Mouse (Mus musculus) B cell, adult 2 months (primary cell): ENCODE measurements around the gene Oit1.

Experiments
- DNase-seq, 2 experiments: peaks; one replicate each; pipeline ENCODE4 v3.0.0; 2022

Oit1 gene

DNA sequence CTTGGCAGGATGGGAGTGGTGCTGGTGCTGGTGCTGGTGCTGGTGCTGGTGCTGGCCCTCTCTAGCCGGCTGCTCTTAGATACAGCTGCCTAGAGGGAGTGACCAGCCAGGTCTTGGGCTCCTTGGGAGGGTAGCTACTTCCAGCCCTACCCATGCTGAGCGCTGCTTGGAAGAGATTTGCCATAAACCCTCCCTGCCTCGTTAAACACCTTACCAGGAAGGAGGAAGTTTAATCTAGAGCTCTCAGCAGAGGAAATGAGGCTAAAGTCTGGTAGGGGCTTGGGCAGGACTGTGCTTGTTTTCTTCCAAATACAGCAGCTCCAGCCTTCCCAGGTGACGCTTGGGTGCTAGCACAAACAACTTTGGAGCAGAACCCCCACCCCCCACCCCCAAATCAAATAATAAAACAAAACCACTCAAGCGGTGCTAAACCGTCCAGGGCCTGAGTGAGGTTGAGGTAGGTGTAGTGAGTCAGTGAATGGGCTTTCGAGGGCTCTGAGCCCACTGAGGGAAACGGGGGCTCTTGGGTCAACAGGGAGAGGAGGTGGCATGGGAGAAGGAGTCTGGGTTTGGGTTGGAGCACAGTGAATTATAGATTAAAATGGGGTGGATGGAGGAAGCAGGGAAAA lies at the start of gene Oit1:
Gene Oit1, minus strand, starts transcription at position 70 of the 629 bp plus-strand sequence.
- DNase-seq: no peak

DNA sequence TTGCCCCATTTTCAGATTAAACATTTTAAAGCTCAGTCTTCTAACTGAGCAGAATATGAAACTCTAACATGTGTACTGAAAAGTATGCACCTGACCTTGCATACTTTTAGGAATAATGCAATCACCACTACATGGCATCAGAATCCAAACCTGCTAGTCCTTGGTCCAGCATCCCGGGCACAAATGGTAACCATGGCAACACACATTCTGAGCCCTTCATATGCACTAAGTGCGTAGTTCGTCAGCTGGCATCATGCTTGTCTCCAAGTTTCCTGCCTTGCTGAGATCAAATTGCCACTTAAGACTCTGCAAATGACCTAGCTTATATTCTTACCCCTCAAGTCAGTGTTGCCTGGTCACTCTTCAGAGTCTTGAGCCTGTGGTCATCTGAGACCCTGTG lies 44.3 kb upstream of the Oit1 start:
- DNase-seq: no peak

DNA sequence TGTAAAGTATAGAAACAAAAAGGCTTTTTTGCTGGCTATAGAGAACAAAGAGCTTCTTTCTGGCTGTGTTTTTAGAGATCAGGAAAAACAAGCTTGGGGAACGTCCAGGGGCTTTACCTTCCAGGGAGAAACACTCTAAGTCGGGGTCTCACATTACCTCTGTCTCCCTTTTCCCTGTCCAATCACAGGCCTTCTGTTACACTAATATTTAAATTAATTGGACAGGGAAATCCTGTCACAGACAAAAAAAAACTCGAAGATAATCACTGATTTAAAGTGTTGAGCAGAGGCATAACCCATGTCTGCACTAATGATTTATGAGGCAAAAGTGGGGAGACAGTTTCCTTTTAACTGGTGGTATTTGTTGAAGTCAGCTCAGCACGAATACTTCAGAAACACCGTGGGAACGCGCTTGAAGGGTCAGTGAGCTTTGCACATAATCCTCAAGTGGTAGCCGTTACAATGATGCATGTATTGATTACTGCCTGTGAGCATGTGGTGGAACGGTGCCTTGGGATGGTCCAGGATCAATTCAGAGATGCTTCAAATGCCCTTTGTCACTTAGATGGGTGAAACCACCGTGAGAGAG lies 42.7 kb upstream of the Oit1 start:
- no peak for DNase-seq

DNA sequence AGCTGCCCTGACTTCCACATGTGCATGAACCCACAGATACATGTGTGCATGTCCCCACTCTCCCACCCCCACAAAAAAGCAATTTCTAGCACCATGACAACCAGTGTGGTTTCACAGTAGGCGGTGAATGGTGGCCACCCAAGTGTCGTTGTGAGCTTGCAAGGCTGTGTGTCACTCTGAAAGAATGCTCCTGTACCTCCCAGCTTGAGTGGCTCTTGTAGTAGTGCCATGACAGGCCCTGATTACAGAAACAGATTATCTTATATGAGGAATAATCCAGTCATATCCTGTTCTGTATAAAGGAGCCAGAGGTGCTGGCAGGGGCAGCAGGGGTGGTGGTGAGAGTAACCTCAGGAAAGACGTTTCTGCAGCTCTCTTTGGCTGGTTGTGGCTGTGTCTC lies 40.1 kb upstream of the Oit1 start:
- no peak for DNase-seq

DNA sequence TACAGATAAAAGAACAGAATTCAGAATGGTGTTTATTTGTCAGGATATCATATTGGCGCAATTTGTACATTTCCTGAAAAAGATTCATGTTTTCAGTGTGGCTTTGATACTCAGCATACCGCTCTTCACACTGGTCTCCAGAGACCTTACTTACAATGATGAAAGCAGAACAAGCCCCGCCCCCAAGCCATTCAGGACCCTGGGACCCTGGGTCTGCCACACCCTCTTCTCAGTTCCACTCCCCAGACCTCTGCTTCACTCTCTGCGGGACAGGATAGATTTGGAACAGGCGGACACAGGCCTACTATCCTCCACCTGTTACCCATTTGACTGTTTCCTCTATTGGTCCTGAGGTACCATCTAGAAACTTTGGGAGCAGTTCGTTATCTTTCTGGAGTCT lies 27.4 kb upstream of the Oit1 start:
- no peak for DNase-seq

DNA sequence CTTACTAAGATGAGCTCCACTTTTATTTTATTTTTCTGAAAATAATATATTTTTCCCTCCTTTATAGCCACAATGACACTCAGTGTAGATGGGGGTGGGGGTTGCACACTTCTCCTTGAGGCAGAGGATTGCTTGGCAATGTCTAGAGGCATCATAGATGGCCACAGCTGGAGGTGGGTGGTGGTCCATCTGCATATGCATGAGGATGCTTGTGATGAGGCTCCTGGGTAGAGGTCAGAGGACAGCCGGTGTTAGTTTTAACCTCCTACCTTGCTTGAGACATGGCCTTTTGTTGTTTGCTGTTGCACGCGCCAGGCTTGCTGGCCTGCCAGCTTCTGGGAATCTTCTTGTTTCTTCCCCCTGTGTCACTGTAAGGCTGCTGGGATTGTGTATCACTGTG lies 24.8 kb upstream of the Oit1 start:
- DNase-seq: no peak

DNA sequence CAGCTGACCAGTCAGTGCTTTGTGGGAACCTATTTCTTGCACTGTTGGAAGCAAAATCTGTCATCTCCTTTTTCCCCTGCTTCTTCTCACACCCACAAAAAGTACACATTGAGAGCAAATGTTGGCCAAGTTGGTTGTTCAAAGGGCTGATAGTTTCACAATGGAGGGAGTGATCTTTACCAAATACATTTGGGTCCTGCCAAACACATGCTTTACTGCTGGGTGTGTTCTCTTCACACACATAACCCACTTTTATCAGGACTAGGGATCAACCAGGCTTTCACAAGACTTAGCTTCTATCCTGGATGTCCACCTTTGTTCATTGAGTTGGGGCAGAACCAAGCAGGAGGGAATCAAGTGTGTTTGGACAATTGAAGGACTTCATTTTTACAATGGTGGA lies 20.0 kb upstream of the Oit1 start:
- DNase-seq: no peak

DNA sequence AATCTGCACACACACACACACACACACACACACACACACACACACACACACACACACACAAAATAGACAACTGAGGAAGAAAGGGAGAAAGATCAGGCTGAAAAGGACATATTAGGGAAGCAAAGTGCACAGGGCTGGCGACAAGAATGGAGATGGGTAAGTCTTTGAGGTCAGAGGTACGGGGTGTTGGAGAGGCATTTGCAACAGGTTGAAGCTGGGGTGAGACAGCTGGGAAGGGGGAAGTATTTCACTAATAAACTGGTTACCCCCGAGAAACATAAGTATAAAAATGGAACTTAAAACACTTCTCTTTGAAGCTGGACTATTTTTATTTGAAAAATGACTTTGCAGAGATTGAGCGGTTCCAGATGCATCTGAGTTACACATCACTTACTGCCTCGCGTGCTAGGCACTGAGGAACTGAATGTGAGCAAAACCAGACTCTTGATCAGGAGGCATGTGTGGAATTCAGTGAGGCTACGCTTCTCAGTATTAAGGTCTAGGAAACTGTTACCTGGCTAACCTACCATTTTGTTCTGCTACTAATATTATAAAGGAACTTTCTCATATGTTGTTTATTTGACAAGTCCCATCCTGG lies 17.2 kb upstream of the Oit1 start:
- DNase-seq: no peak

DNA sequence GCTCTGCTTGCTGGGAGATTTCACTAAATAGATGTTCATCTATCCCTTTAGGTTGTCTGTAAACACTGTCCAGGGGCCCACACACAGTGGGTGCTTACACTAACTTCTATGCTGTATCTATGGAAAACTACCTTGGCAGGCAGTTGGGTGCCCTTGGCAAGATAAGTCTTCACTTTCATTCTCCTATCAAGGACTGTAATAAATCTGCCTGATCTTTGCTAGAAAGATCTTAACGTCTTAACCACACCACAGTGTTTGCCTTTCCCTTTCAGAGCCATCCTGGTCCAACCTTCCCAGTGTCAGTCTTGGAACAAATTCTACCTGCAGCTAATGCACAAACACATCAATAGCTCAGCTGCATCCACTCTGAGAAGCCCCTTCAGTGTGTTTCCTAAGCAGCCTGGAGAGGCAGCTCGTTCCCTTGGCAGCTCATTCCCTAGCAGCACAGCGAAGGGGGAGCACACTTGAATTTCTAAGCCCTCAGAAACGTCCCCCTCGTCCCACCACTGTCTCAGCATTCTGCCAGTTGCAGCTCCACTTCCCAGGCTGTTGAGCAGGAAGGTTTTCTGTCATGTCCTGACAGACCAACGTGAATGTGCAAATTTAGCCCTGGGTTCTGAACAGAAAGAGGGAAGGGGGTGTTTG lies 13.7 kb upstream of the Oit1 start:
- DNase-seq: no peak

DNA sequence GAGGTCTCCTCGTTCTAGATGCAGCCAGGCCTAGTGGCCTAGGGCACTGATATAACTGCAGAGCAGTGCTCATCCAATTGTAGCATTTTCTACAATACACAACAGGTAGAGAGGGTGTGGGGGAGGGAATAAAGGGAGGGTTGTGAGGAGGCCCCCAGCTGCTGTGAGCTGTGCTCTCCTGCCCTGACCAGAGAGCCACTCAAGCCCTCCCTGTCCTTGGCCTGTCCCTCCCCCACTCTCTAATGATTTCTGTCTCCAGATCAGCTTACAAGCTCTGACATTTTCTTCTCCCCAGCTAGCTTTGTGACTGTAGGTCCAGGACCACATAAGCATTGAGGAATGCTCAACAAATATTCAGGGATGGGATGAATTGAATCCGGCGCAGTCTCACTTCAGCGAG lies 9.2 kb downstream of the Oit1 start:
- DNase-seq: no peak

DNA sequence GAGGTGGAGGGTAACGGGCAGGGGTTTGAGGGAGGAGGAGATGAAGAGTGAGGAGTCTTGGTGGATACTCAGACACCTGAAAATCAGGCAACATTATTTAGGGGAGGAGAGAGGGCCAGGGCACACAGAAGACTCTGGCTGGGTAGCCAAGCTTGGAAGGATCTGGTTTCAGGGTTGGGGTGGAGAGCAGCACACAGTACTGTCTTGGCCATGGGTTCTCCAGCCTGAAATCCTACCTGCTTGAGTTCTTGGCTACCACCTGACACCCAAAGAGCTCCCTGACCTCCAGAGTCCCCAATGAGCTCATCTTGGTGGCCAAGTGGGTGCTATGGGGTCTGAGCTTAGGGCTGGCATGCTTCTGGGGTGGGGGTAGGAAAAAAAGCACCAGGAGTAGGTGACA lies 9.7 kb downstream of the Oit1 start:
- DNase-seq: no peak

DNA sequence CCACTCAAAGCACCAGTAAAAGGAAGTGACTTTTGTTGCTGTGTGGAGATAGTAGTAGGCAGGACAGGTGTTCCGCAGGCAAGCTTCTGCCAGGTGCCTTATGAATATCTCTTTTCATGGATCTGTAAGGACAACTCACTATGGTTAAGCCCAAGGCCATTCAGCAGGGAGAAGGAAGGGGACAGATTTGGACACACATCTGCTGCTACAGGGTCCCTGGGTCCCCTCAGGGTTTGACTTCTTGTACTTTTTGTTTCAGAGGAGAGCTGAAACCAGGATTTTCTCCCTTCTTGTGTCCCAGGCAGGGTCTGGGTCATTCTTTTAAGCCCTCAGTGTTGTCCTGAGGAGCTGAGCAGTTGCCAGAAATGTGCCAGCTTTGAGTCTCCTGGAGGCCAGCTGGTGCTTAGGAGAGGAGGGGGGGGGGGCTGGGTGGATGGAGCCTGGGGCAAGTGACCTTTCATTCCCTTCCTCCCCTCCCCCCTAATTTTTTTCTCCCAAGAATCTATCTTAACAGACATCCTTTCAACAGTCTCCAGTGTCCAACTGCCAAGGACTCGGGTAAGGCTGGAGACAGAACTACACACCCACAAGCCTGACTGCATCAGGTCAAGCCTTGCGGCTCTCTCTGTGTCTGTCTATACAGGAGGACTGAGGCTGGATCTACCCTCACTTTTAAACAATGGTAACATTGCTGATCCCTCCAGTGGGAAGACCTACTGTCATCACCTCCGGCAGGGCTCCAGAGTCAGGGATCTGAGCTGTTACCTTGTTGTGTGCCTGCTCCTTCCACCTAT lies 10.6 kb downstream of the Oit1 start:
- no peak for DNase-seq

DNA sequence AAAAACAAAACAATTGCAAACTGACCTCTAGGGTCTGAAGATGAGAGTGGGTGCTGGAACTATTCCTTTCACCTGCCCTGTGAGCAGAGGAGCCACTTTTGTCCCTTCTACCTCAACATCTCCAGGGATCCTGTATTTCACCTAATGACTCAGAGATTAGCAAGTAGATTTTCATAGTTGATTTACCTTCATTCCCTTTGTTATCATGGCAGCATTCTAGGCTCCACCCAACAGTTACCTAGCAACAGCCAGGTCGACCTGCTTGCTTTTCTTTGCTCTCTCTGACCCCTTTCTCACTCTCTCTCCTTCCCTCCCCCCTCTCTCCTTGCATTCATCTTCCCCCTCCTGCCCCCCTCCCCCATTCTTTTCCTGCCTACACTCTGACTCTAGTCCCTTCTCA lies 11.4 kb downstream of the Oit1 start:
- no peak for DNase-seq

DNA sequence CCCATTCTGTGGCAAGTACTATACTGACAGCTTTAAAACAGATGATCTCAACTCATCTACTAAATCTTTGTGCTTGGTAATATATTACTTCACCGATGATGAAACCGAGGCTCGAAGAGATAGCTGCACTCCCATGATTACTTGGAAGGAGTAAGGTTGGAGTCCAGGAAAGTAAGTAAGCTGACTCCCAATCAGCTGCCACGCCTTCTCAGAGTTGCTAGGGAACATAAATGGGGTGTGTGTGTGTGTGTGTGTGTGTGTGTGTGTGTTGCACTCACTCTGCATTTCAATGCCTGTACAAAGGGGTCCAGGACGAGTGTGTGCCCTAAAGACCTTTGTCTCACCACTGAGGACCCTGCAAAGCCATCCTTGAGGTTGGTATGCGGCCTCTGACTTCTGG lies 12.7 kb downstream of the Oit1 start:
- DNase-seq: no peak

DNA sequence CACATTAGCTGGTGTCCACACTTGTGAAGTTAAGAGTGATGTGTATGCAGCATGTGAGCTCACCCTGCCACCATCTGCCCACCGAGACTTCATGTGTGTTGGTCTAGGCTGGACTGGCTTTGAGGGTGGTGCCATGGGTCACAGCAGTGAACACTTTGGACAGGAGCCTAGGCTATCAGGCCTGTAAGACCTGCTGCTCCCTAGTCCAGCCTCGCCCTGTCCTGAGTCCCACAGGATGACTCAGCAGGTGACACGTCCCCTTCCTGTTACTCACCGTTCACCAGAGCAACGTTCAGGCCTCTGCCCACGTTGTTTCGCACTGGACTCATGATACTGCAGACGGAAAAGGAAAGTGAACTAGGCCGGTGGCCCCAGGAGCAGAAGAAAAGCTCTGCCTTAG lies 21.7 kb downstream of the Oit1 start:
- no peak for DNase-seq

DNA sequence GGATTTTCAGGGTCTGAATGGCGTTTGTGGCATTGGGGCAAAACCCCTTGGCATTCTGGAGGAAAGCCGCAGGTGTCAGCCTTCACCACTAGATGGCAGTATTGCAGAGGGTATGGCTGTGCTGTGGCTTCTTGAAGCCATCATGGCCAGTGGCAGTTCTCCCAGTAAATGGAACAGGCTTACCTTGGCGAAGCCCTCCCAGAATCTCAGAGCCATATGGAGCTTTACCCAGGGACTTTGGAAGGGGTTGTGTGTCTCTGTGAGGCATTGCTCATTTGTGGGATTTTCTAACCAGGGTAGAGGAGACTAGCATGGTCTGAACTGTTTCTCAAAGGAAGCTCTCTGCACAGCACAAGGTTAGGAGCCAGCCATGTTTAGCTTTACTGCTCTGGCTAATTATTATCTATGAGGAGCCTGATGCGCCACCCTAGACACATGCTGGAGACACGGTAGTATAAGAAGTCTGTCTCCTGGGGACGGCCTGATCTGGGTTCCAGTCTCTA lies 22.5 kb downstream of the Oit1 start:
- peak; percentile 62 to 66 for DNase-seq

DNA sequence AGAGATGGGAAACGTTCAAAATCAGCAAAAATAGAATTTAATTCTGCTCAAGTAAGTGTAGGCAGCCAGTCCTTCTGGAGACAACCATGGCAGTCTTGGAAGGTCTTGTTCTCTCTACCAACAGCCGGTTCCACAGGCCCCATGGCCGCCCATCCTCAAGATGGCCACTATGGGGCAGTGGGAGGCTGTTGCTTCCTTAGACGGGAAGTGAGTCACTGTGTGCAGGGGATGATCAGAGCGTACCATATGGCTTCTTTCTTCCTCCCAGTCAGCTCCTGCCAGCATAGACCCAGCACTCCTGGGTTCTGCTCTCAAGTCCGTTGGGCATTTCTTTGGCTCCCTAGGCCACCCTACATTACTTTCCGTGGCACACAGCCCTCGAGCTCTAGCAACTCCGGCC lies 29.6 kb downstream of the Oit1 start:
- DNase-seq: no peak

DNA sequence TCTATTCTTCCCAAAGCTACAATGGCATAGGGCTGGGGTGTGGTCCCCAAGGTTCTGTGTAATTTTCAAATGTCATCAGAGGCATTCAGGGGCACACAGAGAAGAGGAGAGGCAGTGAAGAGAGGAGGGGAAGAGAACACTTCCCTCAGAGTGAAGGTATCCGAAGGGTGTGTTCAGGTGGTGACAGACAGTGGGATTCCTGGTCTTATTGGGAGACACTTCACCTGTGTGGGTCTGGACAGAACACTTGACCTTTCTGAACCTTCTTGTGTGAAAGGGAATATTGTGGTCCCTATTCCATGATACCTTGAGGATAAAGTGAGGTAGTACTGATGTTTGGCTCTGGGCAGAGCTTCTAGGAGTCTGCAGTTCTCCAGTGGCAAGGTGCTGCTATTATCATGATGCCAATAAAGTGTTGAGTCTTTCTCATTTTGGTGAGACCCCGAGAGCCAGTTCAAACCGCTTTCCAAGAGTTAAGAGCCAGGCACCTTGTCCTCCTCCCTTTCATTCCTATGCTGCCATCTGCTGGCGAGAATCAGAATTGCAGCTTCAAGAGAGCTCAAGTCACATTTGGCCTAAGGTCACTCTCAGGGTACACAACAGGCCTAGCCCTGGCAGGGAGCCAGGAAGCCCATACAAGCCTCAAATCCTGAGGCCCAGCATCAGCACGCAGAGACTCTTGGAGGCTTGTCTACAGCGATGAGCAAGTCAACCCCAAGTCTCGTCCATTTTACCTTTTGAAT lies 32.1 kb downstream of the Oit1 start:
- DNase-seq: peak; percentile 81

DNA sequence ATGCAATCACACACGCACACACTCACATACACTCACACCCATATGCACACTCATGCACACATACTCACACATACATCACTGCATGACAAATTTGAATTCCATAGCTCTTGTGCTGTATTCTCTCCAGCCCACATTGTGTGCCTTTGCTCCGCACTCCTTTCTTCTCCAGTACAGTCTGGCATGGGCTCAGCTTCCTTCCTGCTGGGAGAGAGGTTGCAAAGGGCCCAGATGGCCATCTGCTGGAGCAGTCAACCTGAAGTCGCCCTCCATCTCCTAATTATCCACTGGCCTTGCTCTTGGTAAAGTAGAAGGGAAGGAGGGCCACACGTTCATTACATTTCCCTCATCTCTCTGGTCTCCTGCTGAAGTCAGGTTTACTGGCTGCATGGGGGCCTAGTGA lies 33.0 kb downstream of the Oit1 start:
- DNase-seq: no peak

DNA sequence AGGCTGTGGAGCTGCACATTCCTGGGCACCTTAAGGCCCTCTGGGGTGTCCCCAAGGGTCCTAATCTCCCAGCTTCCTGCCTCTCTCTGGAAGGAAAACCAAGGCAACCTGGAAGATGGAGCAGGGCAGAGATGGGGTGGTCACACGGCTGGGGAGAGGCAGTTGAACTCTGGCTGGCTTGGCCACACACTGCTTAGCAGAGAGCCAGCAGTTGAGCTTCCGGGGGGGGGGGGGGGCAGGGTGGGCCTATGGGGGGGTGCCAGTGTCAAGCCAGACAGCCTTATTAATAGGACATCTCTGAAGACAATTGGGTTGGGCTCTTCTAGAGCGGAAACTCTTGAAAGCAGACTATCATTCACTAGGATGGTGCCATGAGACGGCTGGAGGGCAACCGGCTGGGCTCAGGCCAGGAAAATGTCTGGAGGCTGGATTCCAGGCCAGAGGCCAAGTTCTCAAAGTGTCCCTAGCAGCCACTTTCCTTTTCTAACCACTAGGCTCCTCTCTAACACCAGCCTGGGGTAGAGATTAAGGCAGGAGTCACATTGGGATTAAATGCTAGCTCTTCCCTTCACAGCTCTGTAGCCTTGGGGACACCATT lies 35.9 kb downstream of the Oit1 start:
- no peak for DNase-seq

DNA sequence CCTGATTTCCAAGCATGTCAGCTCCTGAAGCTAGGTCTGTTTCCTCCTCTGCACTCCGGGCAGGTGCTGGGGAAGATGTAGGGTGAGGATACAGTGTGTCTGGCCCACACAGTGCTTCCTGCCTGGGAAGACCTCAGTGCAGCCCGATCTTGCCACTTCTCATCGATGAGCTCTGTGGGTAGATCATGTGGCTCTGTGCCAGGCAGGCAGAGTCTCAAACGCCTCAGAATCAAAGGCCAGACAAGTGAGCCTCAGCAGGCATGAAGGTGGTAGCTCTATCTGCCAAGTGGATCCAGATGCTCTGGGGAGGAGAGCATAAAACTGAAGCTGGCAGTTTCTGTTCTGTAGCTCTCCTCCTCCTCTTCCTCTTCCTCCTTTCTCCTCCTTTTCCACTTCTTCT lies 38.3 kb downstream of the Oit1 start:
- no peak for DNase-seq

DNA sequence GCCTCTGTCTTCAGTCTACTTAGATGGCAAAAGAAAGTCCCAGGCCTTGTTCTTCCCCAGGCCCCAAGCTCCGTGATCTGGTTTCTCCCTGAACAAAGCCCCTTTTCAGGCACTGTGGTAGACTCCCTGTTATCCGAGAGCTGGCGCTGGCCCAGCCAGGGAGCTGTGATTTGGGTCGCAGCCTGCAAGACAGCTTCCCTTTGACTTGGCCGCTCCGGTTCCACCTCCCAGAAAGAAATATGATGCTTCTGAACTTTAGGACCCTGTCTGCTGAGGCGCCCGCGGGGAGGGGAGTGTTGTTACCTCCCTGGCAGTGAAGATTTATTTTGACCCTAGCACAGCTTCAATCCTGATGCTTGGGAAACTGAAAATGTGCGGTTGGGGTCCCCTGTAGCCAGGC lies 42.6 kb downstream of the Oit1 start:
- DNase-seq: no peak
